Mouse (Mus musculus) cerebellum, adult 2 months (tissue): ENCODE measurements at regions not wholly inside any gene's neighbourhood (a gene's known extent, or its start where the extent isn't known, plus 50 kb on each side); places are given as distances from the start of the nearest gene placed in this dataset.

Experiments
- CTCF ChIP-seq: fragments of 200-500 bp; IDR thresholded peaks from 2 replicates; pipeline ENCODE4 v1.5.1; 2011; ENCODE audit warnings: low read depth, mild to moderate bottlenecking, control low read depth, low read length, moderate library complexity, borderline replicate concordance; ENCODE audit not compliant: insufficient read depth
- POLR2A ChIP-seq: fragments of 200-500 bp; IDR thresholded peaks from 2 replicates; pipeline ENCODE4 v1.6.1; 2011; ENCODE audit warnings: low read length, control low read depth, borderline replicate concordance; ENCODE audit not compliant: insufficient read depth

DNA sequence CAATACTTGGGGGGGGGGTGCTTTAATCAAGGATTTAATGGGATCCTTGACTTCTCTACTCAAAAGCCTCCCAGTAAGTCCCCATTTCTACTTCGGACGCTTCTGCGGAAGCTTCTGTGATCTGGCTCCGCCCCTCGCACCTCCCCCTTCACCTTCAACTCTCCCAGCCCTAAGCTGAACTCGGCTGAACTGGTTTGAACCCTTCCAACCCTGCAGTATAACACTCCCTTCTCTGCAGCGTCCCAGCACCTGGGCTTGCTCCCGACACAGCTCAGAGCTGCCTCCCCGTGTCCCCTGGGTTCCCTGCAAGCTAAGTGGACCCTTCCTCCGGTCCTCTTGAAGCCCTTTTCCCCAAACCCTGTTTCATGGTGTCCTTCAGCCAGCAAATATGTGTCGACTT lies 80.0 kb upstream of the Mkln1 start:
- TF ChIP-seq POLR2A (no peak), CTCF (no peak; the same call in 1 of the 2 replicates)
